Mouse (Mus musculus) embryonic fibroblast, embryonic 13.5 days (primary cell): ENCODE results near the gene Cacnb2.

Source experiments
- CTCF ChIP-seq: IDR thresholded peaks from 2 replicates; pipeline ENCODE4 v1.5.1; 2011; ENCODE audit warnings: mild to moderate bottlenecking, control low read depth, low read length, moderate library complexity, borderline replicate concordance; ENCODE audit not compliant: insufficient read depth
- POLR2A ChIP-seq: IDR thresholded peaks from 2 replicates; pipeline ENCODE4 v1.6.1; 2011; ENCODE audit warnings: low read depth, mild to moderate bottlenecking, control low read depth, low read length, moderate library complexity

DNA sequence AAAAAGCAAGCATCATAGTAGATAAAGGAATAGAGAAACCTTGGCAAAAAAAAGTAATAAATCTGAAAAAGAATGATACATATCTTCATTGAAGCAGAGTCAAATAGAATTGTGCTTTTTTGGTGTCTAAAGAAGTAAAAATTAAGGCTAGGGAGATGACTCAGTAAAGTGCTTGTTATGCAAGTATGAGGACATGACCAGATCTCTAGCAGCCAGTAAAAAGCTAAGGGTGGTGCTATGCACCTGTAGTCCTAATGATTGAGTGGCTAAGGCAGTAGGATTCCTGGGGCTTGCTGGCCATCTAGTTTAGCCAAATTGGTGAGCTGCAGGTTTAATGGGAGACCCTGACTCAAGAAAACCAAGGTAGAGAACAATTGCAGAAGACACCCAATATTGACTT lies 122.5 kb downstream of the Cacnb2 start:
- TF ChIP-seq CTCF (no peak), POLR2A (no peak)
